Mouse (Mus musculus) brown adipose tissue, adult 24 weeks (tissue): ENCODE results near the gene Kdm2a. TPM values are rescaled to one million over a fixed set of nuclear protein-coding genes. Genes with fewer than 3 reads are reported as not detected.

ENCODE experiments used
- H3K27ac ChIP-seq: fragments of 200-500 bp; replicated peaks from 2 replicates; pipeline ENCODE4 v1.5.1; 2012; ENCODE audit warnings: low read depth, mild to moderate bottlenecking, low read length
- H3K4me1 ChIP-seq: fragments of 200-500 bp; 2 replicates; pipeline ENCODE4 v1.6.1; 2012; ENCODE audit warnings: low read length, mixed read lengths; ENCODE audit not compliant: control insufficient read depth, insufficient read depth, insufficient read length
- H3K4me3 ChIP-seq: fragments of 200-500 bp; 2 replicates; pipeline ENCODE4 v1.5.1; 2012; ENCODE audit warnings: low read depth, mild to moderate bottlenecking, low read length, moderate library complexity; ENCODE audit not compliant: insufficient read depth
- polyA plus RNA-seq: library from polyadenylated mRNA; stranded (reverse); fragments of >200 nt; gene quantifications from 2 replicates; pipeline ENCODE4 v1.2.4, GENCODE M21; 2012; ENCODE audit not compliant: missing spikeins, insufficient read depth, insufficient read length

Gene Kdm2a
- 18.9 and 20.6 TPM in 2 replicates for polyA plus RNA-seq

- H3K4me1 ChIP-seq = no peaks in the 10 kb centered on the region; the same call in 1 of the 2 replicates
- H3K4me3 ChIP-seq = peak within 1 kb of the TSS; percentile 89
- peak within 1 kb of the TSS; percentile 72 for H3K27ac ChIP-seq
Measured at GRCm38 (mm10) chr19:4397798-4398629, at the start of gene Kdm2a. Kdm2a (minus strand) TSS chr19:4398285.

DNA sequence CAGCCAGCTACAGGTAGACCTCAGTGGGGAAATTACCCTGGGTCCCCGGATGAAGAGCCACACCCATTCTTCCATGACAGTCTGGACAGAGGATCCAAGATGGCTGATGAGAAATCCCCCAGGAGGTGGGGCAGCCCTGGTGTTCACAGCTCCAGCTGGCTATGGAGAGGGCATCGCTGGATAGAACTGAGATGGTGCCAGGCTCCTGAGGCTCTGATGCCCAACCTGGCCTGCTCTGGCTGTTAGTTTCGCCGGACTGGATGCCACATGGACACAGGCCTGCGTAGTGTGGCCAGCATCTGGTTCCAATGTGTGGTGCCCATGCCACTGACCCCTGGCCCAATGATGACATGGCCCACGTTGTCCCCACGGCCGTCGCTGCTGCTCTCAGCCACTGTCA is 49.4 kb upstream of the Kdm2a start:
- Histone ChIP-seq H3K4me1 (no peaks in the 10 kb centered on the region), H3K27ac (no peak overlapping the region), H3K4me3 (no peak overlapping the region)

- H3K4me3 ChIP-seq = no peak overlapping the region
- H3K27ac ChIP-seq = no peak overlapping the region
Measured at GRCm38 (mm10) chr19:4446661-4447420, 48.8 kb upstream of the Kdm2a start.

GRCm38 (mm10) chr19:4442408-4442807 is 44.3 kb upstream of the Kdm2a start:
- H3K27ac ChIP-seq = no peak overlapping the region
- H3K4me3 ChIP-seq = no peak overlapping the region
- peaks cover 8% of the 10 kb centered on the region for H3K4me1 ChIP-seq

More at GRCm38 (mm10) chr19:4446661-4447420, 48.8 kb upstream of the Kdm2a start:
- H3K4me1 ChIP-seq = no peaks in the 10 kb centered on the region; the same call in 1 of the 2 replicates

DNA sequence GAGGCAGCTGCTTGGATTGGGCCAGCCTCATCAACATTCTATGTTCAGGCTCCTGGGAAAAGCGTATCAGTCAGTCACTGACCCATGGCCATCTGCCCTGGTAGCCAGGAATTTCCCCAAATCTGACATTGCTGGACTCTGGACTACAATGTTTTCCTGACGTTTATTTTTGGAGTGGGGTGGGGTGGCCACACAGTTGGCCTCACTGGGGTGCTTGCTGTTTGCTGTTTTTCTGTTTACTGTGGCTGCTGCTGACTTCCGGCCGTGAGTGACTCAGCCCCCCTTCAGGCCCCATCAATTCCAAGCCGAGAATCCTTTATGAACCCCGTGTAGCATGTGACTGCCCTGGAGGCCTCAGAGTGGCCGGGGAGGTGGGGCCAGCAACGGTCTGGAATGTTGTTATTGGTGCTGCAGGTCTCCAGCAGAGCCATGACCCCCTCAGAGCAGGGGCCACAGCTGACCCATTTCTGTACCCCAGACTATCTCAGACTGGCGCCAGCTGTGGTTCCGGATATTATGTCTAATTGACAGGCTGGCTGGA is 43.6 kb upstream of the Kdm2a start:
- H3K4me1 ChIP-seq = peaks cover 8% of the 10 kb centered on the region
- H3K27ac ChIP-seq = 0 out of 2 replicates have a peak overlapping the region, but pooled peaks have one; percentile 14
- H3K4me3 ChIP-seq = no peak overlapping the region

- Histone ChIP-seq H3K4me1 (peaks cover 8% of the 10 kb centered on the region), H3K4me3 (no peak overlapping the region), H3K27ac (no peak overlapping the region)
Measured at GRCm38 (mm10) chr19:4441090-4441591, 43.1 kb upstream of the Kdm2a start.

DNA sequence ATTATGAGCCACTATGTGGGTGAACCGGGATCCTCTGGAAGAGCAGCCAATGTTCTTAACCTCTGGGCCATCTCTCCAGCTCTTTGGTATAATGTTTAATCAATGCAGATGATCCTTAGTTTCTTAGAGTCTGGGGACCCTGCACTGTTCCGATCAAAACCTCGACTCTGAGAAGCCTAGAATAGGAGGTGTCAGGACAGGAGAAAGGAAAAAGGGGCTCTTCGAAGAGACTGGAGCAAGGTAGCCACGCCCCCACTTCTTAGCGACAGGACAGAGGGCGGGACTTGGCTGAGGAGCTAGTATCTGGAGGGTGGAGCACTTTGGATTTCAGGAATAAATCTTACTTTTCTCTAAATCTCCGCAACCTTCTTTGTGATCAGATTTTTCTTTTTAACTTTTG is 42.1 kb upstream of the Kdm2a start:
- Histone ChIP-seq H3K27ac (no peak overlapping the region), H3K4me1 (peaks cover 8% of the 10 kb centered on the region), H3K4me3 (peak overlapping the region; percentile 11; the same call in 1 of the 2 replicates)

DNA sequence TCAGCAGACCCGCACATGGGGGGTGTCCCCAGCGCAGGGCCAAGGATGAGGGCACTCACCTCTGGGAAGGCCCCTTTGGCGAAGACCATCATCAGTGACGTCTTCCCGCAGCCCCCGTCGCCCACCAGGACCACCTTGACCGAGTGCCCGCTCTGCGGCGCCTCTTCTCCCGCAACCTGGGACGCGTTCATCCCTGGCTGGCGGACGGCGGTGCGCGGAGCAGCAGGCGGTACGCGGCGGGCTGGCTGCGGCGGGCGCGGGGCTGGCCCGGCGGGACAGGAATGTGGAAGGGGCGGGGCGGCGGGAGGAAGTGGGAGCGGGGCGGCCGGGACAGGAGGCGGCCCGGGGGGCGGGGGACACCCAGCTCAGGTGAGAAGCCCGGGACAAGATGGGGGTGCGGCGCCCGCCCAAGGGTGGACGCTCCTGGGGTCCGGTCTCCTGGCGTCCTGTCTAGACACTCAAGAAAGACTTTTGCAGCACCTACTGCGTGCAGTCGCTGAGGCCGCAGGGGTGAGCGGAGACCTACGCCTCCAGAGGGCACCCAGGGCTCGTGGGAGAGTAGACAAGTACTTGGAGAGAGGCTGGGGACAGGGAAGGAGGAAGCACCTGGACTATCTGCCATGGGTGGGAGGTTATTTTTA is 41.2 kb upstream of the Kdm2a start, which contains the start of gene Rhod:
Rhod (minus strand) TSS at position 272 of the 641 bp plus-strand sequence.
- Histone ChIP-seq H3K27ac (no peak within 1 kb of the TSS), H3K4me1 (peaks cover 8% of the 10 kb centered on the region), H3K4me3 (peak within 1 kb of the TSS; percentile 78)

GRCm38 (mm10) chr19:4438791-4439160 is 40.7 kb upstream of the Kdm2a start:
- Histone ChIP-seq H3K4me3 (peak overlapping the region; percentile 78), H3K4me1 (peaks cover 8% of the 10 kb centered on the region), H3K27ac (no peak overlapping the region)

- no peak overlapping the region for H3K4me3 ChIP-seq
- H3K4me1 ChIP-seq = peaks cover 8% of the 10 kb centered on the region
Measured at GRCm38 (mm10) chr19:4437886-4438285, 39.8 kb upstream of the Kdm2a start.

DNA sequence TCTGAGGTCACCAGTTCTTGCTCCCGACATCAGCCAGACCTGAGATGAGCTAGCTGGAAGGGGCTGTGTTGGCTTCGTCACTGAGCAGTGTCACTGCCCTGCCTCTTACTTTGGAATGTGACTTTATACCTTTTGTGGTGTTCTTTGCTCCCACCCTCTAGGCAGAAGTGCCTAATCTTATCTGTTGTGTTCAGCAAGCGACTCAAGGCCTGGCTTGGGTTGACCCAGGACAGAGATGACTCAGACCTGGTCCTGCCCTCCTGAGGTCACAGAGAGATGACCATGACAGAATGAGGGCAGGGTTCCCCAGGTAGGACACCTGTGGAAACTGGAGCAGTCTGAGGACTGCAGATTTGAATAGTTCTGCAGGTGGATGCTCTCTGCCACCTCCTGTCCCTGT is 38.2 kb upstream of the Kdm2a start:
- Histone ChIP-seq H3K27ac (no peak overlapping the region), H3K4me3 (no peak overlapping the region), H3K4me1 (peaks cover 8% of the 10 kb centered on the region)

More at GRCm38 (mm10) chr19:4437886-4438285, 39.8 kb upstream of the Kdm2a start:
- no peak overlapping the region for H3K27ac ChIP-seq

DNA sequence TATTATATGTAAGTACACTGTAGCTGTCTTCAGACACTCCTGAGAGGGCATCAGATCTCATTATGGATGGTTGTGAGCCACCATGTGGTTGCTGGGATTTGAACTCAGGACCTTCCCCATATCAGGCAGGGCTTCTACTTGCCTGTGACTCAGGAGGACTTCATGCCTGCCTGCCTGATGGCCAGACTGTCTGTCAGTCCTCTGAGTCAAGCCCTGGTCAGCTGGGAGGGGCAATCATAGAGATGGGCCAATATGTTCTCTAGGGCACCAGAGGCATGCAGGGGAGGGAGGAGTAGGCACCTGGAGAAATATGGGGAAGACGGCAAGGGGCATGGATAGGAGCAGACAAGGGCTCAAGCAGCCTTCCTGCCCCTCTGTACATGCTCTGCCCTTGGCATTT is 36.9 kb upstream of the Kdm2a start:
- no peak overlapping the region for H3K27ac ChIP-seq
- no peaks in the 10 kb centered on the region; the same call in 1 of the 2 replicates for H3K4me1 ChIP-seq
- H3K4me3 ChIP-seq = no peak overlapping the region

- Histone ChIP-seq H3K27ac (no peak overlapping the region), H3K4me3 (no peak overlapping the region), H3K4me1 (no peaks in the 10 kb centered on the region)
Measured at GRCm38 (mm10) chr19:4433756-4434155, 35.7 kb upstream of the Kdm2a start.

DNA sequence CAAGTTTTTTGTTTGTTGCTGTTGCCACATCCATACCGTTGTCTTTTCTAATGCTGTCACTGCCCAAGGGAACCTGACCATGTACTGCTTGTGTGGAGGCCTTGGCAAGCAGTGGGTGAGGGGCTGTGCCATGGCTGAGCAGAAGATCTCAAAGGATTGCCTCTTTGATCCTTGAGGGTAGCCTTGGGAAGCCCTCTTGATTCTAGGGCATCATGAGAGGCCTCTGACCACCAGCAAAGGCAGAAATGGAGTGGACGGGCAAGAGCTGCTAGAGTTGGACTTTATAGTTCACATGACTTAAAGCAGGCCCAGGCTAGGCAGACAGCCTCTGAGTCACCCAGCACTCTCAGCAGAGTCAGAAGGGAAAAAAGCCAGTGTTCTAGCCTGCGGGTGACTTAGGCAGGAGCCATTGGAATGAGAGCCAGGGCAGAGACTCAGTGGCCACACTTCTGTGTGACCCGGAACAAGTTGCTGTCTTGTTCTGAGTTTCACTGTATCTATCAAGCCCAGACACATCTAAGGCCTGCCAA is 32.1 kb upstream of the Kdm2a start:
- H3K4me3 ChIP-seq = no peak overlapping the region
- H3K4me1 ChIP-seq = no peaks in the 10 kb centered on the region
- no peak overlapping the region for H3K27ac ChIP-seq
